Mouse (Mus musculus) heart, embryonic 14.5 days (tissue): ENCODE data around the gene Gstp3. TPM values are rescaled to one million over a fixed set of nuclear protein-coding genes. Genes with fewer than 3 reads are reported as not detected.

Experiments
- ATAC-seq: fragments of 200-750 bp; cut with Nextera tagmentation; 2 replicates; pipeline ENCODE4 v1.8.0; 2017; ENCODE audit warnings: low read depth, moderate TSS enrichment; ENCODE audit not compliant: insufficient number of reproducible peaks, insufficient read depth, low FRiP score
- H3K27ac ChIP-seq, 2 experiments: fragments of 200-500 bp in 1 of 2; fragments of 300-500 bp in 1 of 2; sonication (generic) in 1 of 2; replicated peaks in 1 of 2; 2 replicates each; pipeline ENCODE4 v1.5.1; 2012 to 2014; ENCODE audit warnings: low read depth in 2 of 2, low read length in 2 of 2, control low read depth in 1 of 2, mild to moderate bottlenecking in 1 of 2, mixed read lengths in 1 of 2; ENCODE audit not compliant: control insufficient read depth in 1 of 2, insufficient read depth in 1 of 2
- H3K27me3 ChIP-seq: fragments of 300-500 bp; sonication (generic); 2 replicates; pipeline ENCODE4 v1.6.1; 2014; ENCODE audit warnings: mild to moderate bottlenecking, low read length, control low read depth; ENCODE audit not compliant: control insufficient read depth, insufficient read depth
- H3K36me3 ChIP-seq: fragments of 300-500 bp; sonication (generic); 2 replicates; pipeline ENCODE4 v1.6.1; 2014; ENCODE audit warnings: mild to moderate bottlenecking, control low read depth, low read length, mixed read lengths; ENCODE audit not compliant: control insufficient read depth, insufficient read depth
- H3K4me1 ChIP-seq, 2 experiments: fragments of 200-500 bp in 1 of 2; fragments of 300-500 bp in 1 of 2; sonication (generic) in 1 of 2; 2 replicates each; pipeline ENCODE4 v1.6.1; 2012 to 2014; ENCODE audit warnings: low read length in 2 of 2, control low read depth in 1 of 2, mixed read lengths in 1 of 2; ENCODE audit not compliant: control insufficient read depth in 2 of 2, insufficient read depth in 2 of 2
- H3K4me2 ChIP-seq: fragments of 300-500 bp; sonication (generic); 2 replicates; pipeline ENCODE4 v1.6.1; 2014; ENCODE audit warnings: mild to moderate bottlenecking, low read length
- H3K4me3 ChIP-seq, 2 experiments: fragments of 200-500 bp in 1 of 2; fragments of 300-500 bp in 1 of 2; sonication (generic) in 1 of 2; 2 replicates each; pipeline ENCODE4 v1.5.1; 2012 to 2014; ENCODE audit warnings: low read length in 2 of 2, mild to moderate bottlenecking in 2 of 2, control low read depth in 1 of 2, low read depth in 1 of 2, moderate library complexity in 1 of 2; ENCODE audit not compliant: control insufficient read depth in 1 of 2, insufficient read depth in 1 of 2
- H3K9ac ChIP-seq: fragments of 300-500 bp; sonication (generic); 2 replicates; pipeline ENCODE4 v1.6.1; 2014; ENCODE audit warnings: mild to moderate bottlenecking, low read length
- H3K9me3 ChIP-seq: fragments of 300-500 bp; sonication (generic); 2 replicates; pipeline ENCODE4 v1.6.1; 2016; ENCODE audit warnings: low read length, control low read depth; ENCODE audit not compliant: control insufficient read depth
- WGBS: fragments of 180-500 bp; shearing (Covaris S2); extraction: QIAGEN DNeasy Blood & Tissue Kit; methylation state at CpG from one replicate; pipeline ENCODE4 v1.1.7; 2014; 5-methylcytosine and 5-hydroxymethylcytosine counted together
- polyA plus RNA-seq: library from polyadenylated mRNA; unstranded; fragments of >200 nt; fragmentation: Nextera tagmentation; extraction: Ambion mirVana; gene quantifications from 2 replicates; pipeline ENCODE4 v1.2.1, GENCODE M21; 2014

Gene Gstp3
- polyA plus RNA-seq, 1 experiment from 2014 or later, result not detected

DNA sequence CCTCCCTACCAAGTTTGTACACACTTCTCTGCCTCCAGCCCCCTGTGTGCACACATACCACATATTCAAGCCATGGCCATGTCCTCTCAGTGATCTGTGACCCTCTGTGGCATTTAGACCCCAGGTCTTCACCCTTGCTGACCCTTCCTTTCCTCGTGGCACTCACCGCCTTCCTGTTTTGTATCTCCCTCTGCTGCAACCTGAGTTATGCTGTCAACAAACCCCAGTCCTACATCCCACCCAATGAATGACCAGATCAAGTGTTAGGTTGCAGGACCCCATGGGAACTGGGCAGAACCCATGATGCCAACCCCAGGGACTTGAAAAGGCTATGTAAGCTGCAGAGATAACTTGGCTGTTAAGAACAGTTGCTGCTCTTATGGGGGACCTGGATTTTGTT lies 42.7 kb upstream of the Gstp3 start:
- Histone ChIP-seq H3K27me3 (peaks cover 20% of the 10 kb centered on the region; the same call in 1 of the 2 replicates), H3K9ac (no peak overlapping the region), H3K4me3 (no peak overlapping the region), H3K4me2 (no peak overlapping the region), H3K27ac (no peak overlapping the region), H3K4me1 (peaks cover 13 to 28% of the 10 kb centered on the region in 2 experiments), H3K36me3 (peaks cover 20% of the 10 kb centered on the region), H3K9me3 (no peaks in the 10 kb centered on the region)
- 81% methylated on average over 2 of the region's 2 CpGs for WGBS
- ATAC-seq, result no peak

DNA sequence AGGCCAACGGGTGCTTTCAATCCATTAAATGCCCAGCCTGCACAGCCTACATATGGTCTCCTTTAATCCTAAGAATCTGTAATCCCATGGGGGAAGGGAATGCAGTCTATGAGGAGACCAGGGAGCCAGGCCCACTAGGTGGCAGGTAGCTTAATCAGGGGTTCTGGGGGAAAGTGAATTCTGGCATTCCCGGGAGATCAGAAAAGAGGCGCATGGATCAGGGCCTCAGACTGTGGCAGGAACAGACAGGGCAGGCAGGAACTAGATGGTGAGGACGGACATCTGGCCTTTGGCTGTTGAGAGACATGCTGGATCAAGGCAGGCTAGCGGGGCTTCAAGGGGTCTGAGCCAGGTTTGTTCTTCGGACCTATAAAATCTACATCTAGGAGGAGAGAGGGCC lies 42.1 kb upstream of the Gstp3 start:
- H3K4me2 ChIP-seq, result peak overlapping the region; percentile 90
- H3K9ac ChIP-seq, result 0 out of 2 replicates have a peak overlapping the region, but pooled peaks have one; percentile 70
- H3K4me3 ChIP-seq, result peak overlapping the region in 1 of 2 experiments; percentile 57; a peak in 2 of 4 replicates
- no peaks in the 10 kb centered on the region for H3K9me3 ChIP-seq
- peaks cover 20% of the 10 kb centered on the region; the same call in 1 of the 2 replicates for H3K27me3 ChIP-seq
- 73% methylated on average over 6 of the region's 6 CpGs for WGBS
- ATAC-seq, result no peak
- no peak overlapping the region for H3K27ac ChIP-seq
- H3K4me1 ChIP-seq, result peaks cover 14 to 28% of the 10 kb centered on the region in 2 experiments
- peaks cover 14% of the 10 kb centered on the region for H3K36me3 ChIP-seq

DNA sequence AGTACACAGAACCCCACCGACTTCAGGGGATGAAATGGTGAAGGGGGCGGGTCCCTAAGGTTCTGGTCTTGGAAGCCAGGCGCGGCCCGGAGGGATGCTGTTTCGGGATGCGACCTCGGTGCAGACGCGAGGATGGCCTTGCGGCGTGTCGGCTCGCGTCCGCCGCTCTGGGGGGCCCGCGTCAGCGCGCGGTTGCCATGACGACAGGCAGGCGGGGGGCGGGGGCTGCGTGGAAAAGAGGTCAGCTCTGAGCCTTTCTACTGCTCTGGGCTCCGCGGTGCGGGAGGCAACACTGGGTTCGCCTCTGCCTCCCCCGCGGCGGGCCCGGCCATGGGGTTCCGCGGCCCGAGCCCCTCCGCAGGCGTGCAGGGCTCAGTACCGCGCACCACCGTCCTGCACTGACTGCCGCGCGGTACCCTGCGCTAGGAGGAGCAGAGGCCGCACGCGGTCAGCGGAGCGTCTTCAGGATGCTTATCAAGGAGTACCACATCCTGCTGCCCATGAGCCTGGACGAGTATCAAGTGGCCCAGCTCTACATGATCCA lies 41.4 kb upstream of the Gstp3 start:
- Histone ChIP-seq H3K36me3 (peaks cover 10% of the 10 kb centered on the region; the same call in 1 of the 2 replicates), H3K27ac (no peak overlapping the region), H3K9me3 (no peaks in the 10 kb centered on the region), H3K27me3 (peaks cover 20% of the 10 kb centered on the region; the same call in 1 of the 2 replicates), H3K4me2 (peak overlapping the region; percentile 90), H3K4me1 (peaks cover 16 to 28% of the 10 kb centered on the region in 2 experiments), H3K4me3 (peak overlapping the region; percentile 54 to 57), H3K9ac (peak overlapping the region; percentile 70)
- no peak for ATAC-seq
- WGBS, result 1% methylated on average over 52 of the region's 52 CpGs

DNA sequence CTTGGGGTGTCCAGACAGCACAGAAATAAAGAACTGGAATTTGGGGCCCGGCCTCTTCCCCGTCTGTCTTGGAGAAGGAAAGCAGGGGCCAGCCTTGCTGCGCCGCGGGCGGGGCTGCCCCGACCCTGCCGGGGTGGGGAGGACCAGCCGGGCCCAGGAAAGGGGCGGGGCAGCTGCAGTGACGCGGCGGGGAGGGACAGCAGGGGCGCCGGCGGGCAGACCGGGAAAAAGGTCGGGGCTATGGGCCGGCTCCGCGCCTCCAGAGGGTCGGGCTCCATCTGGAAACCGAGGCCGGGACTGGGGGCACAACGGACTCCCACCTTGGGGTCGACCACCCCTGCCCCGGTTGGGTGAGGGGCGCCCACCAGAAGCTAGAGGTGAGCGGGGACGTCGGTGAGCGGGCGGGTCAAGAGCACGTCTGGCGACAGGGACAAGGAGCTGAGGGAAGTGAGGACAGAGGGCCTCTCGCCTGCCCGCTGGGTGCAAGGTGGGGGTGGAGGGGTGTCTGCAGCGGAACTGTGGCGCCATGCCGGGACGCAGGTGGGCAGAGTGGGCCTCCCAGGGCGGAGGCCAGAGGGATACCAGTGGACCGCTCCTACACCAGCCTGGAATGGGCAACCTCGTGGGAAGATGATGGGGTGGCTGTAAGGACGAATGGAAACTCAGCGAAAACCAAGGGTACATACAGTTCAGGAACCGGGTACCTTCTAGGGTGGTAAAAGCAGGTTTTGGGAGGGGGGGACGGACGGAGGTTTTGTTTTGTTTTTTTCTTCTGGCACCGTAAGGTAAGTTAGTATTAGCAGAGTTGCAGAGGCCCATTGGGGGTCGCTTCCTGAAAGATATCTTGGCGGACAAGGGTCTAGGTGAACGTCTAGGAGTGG lies 40.7 kb upstream of the Gstp3 start, which contains the start of gene Pitpnm1:
Pitpnm1 (plus strand) TSS at position 162 of the 881 bp plus-strand sequence.
- Histone ChIP-seq H3K9ac (peak within 1 kb of the TSS; percentile 70), H3K4me3 (peak within 1 kb of the TSS; percentile 54 to 57), H3K27me3 (peaks cover 20% of the 10 kb centered on the region; the same call in 1 of the 2 replicates), H3K27ac (peak within 1 kb of the TSS in 1 of 2 experiments; percentile 26; a peak in 1 of 4 replicates), H3K36me3 (peaks cover 7% of the 10 kb centered on the region; the same call in 1 of the 2 replicates), H3K4me1 (peaks cover 16 to 28% of the 10 kb centered on the region in 2 experiments), H3K9me3 (no peaks in the 10 kb centered on the region), H3K4me2 (peak within 1 kb of the TSS; percentile 90)
- 1% methylated on average over 53 of the region's 53 CpGs for WGBS
- 0 out of 2 replicates have a peak, but pooled peaks have one; percentile 1 for ATAC-seq

DNA sequence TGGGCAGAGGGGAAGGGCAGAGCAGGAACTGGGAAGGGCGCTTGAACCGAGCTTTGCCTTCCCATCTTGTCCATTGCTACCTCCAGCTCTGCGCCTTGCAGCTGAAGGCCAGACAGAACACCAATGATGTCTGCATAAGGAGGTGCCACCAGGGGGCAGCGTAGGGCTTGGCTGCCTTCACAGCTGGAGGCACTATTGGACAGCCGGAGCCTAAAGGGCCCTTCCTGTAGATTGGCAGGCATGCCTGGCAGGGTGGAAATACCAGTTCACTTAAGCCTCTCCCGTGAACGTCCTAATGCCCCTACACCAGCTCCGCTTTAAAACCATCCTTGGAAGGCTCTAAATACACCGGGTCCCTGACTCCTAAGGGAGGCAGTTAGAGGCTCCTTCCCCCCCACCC lies 39.7 kb upstream of the Gstp3 start:
- ATAC-seq, result no peak
- peak overlapping the region in 1 of 2 experiments; percentile 57; a peak in 2 of 4 replicates for H3K4me3 ChIP-seq
- peaks cover 20% of the 10 kb centered on the region; the same call in 1 of the 2 replicates for H3K27me3 ChIP-seq
- H3K9ac ChIP-seq, result no peak overlapping the region
- peak overlapping the region; percentile 90 for H3K4me2 ChIP-seq
- 9% methylated on average over 9 of the region's 9 CpGs for WGBS
- peak overlapping the region in 1 of 2 experiments; percentile 26; a peak in 1 of 4 replicates for H3K27ac ChIP-seq
- H3K9me3 ChIP-seq, result no peaks in the 10 kb centered on the region
- peaks cover 16 to 28% of the 10 kb centered on the region in 2 experiments for H3K4me1 ChIP-seq
- 0 out of 2 replicates have a peak, but pooled peaks cover 2% of the 10 kb centered on the region for H3K36me3 ChIP-seq

DNA sequence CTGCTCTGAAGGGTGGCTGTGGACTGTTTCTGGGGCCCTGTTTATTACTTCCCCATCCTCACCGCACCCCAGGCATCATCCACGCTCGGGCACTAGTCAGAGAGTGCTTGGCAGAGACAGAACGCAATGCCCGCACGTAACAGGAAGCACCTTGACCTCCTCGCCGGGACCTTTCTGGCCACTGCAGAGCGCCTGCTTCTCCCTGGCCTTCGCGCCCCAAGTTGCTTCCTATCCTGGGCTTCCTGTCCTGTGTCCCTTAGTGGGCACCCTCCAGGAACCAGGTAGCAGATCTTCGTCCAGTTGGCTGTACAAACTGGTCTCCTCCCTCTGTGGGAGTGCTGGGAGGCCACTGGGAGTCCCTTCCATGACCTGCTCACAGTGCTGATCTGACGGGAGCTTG lies 39.1 kb upstream of the Gstp3 start:
- H3K9ac ChIP-seq, result no peak overlapping the region
- no peak for ATAC-seq
- no peak overlapping the region for H3K4me2 ChIP-seq
- no peak overlapping the region for H3K4me3 ChIP-seq
- peaks cover 16 to 28% of the 10 kb centered on the region in 2 experiments for H3K4me1 ChIP-seq
- no peaks in the 10 kb centered on the region for H3K36me3 ChIP-seq
- peaks cover 20% of the 10 kb centered on the region; the same call in 1 of the 2 replicates for H3K27me3 ChIP-seq
- H3K27ac ChIP-seq, result no peak overlapping the region
- 92% methylated on average over 13 of the region's 13 CpGs for WGBS
- no peaks in the 10 kb centered on the region for H3K9me3 ChIP-seq

DNA sequence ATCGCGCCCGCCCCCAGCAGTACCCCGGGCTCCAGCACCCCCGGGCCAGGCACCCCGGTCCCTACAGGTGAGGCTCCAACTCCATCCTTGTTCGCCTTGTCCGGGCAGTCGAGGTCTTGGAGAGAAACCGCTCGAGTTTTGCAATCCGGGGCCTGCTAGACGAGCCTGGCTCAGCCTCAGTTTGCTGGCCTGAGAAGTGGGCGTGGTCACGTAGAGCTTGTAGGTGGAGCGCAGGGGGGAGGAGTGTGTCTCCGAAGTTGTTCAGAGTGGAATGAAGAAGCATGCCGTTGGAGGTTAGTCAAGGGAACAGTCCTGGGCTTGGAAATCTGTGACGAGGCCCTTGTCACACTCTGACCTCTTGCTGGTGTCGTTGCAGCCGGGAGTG lies 38.1 kb upstream of the Gstp3 start:
- no peaks in the 10 kb centered on the region for H3K9me3 ChIP-seq
- H3K4me2 ChIP-seq, result peak overlapping the region; percentile 71
- H3K4me1 ChIP-seq, result peaks cover 16 to 28% of the 10 kb centered on the region in 2 experiments
- no peaks in the 10 kb centered on the region for H3K36me3 ChIP-seq
- peak; percentile 40 for ATAC-seq
- H3K9ac ChIP-seq, result peak overlapping the region; percentile 68
- 2% methylated on average over 21 of the region's 21 CpGs for WGBS
- peak overlapping the region; percentile 59 to 60 for H3K4me3 ChIP-seq
- H3K27ac ChIP-seq, result peak overlapping the region; percentile 26 to 74; a peak in 3 of 4 replicates
- H3K27me3 ChIP-seq, result peaks cover 17% of the 10 kb centered on the region; the same call in 1 of the 2 replicates
